Comparison of ENCODE assay signal across 14 mouse cellular contexts in genomic region chr8:48646110-48646509, GRCm38 (mm10).
A peak's percentile ranks its signal among the peaks of the same experiment; 100 is the strongest.
DNase-seq lines count a peak whose midpoint lies in the region; ATAC-seq and TF ChIP-seq lines count a peak whose summit lies in the region.
"Had no signal": no experiment of that assay in that cellular context is flagged by ENCODE, and none has a peak within 500 bp of the region (broad histone marks: within the 10 kb centered on the region; RNA-seq: fewer than 3 reads in every experiment).

No protein-coding gene starts in this region.

- intact Hi-C loops in left cerebral cortex, adult 2 months (cut with DNase I): no loop called here
- intact Hi-C loops in left cerebral cortex, postnatal 4 days (cut with DNase I): no loop called here

- no peak overlapping the region for H3K27ac ChIP-seq in left cerebral cortex, adult 2 months
- H3K27ac ChIP-seq in forebrain, embryonic 12.5 days: 0 out of 2 replicates have a peak overlapping the region, but pooled peaks have one; percentile 13
- no peak overlapping the region for H3K27ac ChIP-seq in midbrain, embryonic 14.5 days (replicated peaks; ENCODE audit: low read depth, low read length)
- H3K27ac ChIP-seq: gastrocnemius, adult 2 months had no signal

- TF ChIP-seq CTCF in left cerebral cortex, adult 2 months (IDR thresholded peaks at IDR 0.05): no peak

- 0 out of 2 replicates have a peak, but pooled peaks have one; percentile 49 for ATAC-seq in forebrain, embryonic 12.5 days (ENCODE audit: low FRiP score)
- ATAC-seq in midbrain, embryonic 14.5 days (ENCODE audit: low FRiP score, low TSS enrichment): no peak
- ATAC-seq in cerebellum, adult (ENCODE audit: insufficient number of reproducible peaks, low FRiP score, low TSS enrichment): no peak

- no peaks in the 10 kb centered on the region for H3K27me3 ChIP-seq in forebrain, embryonic 12.5 days
- no peaks in the 10 kb centered on the region for H3K27me3 ChIP-seq in midbrain, embryonic 14.5 days (ENCODE audit: control insufficient read depth, insufficient read depth, low read length)

- no peak overlapping the region for H3K9ac ChIP-seq in forebrain, embryonic 12.5 days
- H3K9ac ChIP-seq in midbrain, embryonic 14.5 days (replicated peaks; ENCODE audit: low read length): no peak overlapping the region

- no peak for DNase-seq in left cerebral cortex, adult 2 months (ENCODE audit: extremely low spot score in 1 of 2, low spot score in 2 of 2)
- no peak for DNase-seq in left cerebral cortex, postnatal 4 days
- peak; percentile 3 for DNase-seq in brain, adult 2 months (ENCODE audit: low read depth, low spot score)
- DNase-seq in midbrain, embryonic 14.5 days: no peak
- DNase-seq in spleen, postnatal 10 days (ENCODE audit: low spot score in 2 of 2): no peak
- no peak for DNase-seq in adrenal gland, postnatal 36 days
- DNase-seq: cerebellum, postnatal 36 days; gastrocnemius, adult 2 months; heart, postnatal 14 days; kidney, adult 8-10 months; lung, adult 2 months; thymus, adult 2 months had no signal

- peak overlapping the region; percentile 47 for H3K4me2 ChIP-seq in forebrain, embryonic 12.5 days
- H3K4me2 ChIP-seq in midbrain, embryonic 14.5 days (ENCODE audit: low read length): peak overlapping the region; percentile 31

- H3K4me1 ChIP-seq in forebrain, embryonic 12.5 days: peaks cover 10% of the 10 kb centered on the region
- no peaks in the 10 kb centered on the region for H3K4me1 ChIP-seq in midbrain, embryonic 14.5 days (ENCODE audit: control insufficient read depth, insufficient read depth, low read length)

- H3K9me3 ChIP-seq in forebrain, embryonic 12.5 days: no peaks in the 10 kb centered on the region
- H3K9me3 ChIP-seq in midbrain, embryonic 14.5 days (ENCODE audit: control insufficient read depth, low read length): no peaks in the 10 kb centered on the region

- H3K36me3 ChIP-seq in forebrain, embryonic 12.5 days (replicated peaks): no peaks in the 10 kb centered on the region
- H3K36me3 ChIP-seq in midbrain, embryonic 14.5 days (ENCODE audit: control insufficient read depth, insufficient read depth, low read length): no peaks in the 10 kb centered on the region

- peak overlapping the region; percentile 45 for H3K4me3 ChIP-seq in left cerebral cortex, adult 2 months
- peak overlapping the region; percentile 24 for H3K4me3 ChIP-seq in forebrain, embryonic 12.5 days (replicated peaks)
- no peak overlapping the region for H3K4me3 ChIP-seq in midbrain, embryonic 14.5 days (replicated peaks; ENCODE audit: low read depth, low read length)
- H3K4me3 ChIP-seq: gastrocnemius, adult 2 months had no signal

- 47% methylated on average over 18 of the region's 18 CpGs for WGBS in forebrain, embryonic 12.5 days
- 60% methylated on average over 18 of the region's 18 CpGs for WGBS in midbrain, embryonic 14.5 days
